Mouse (Mus musculus): Measurements from ENCODE around the gene Ccl7. TPM values are rescaled to one million over a fixed set of nuclear protein-coding genes. Genes with fewer than 3 reads are reported as not detected.

Ccl7 gene
- total RNA-seq, 1 experiment: 6.3 TPM

- in situ Hi-C loops (cut with MboI; ENCODE audit: low sequenced_read_pairs in 2 of 2, unreplicated experiment in 2 of 2): no loop called here
- H3K9me3 ChIP-seq (ENCODE audit: control insufficient read depth, insufficient read depth, low read depth, low read length): no peaks in the 10 kb centered on the region
- no peak overlapping the region for H3K27ac ChIP-seq (ENCODE audit: insufficient read depth, low read depth, low read length, poor library complexity, severe bottlenecking)
- H3K4me3 ChIP-seq (ENCODE audit: insufficient read depth in 1 of 2, low read depth in 1 of 2, low read length in 2 of 2, poor library complexity in 1 of 2, severe bottlenecking in 1 of 2): no peak overlapping the region
- DNase-seq (ENCODE audit: low read depth, low spot score): no peak
- H3K9ac ChIP-seq (ENCODE audit: insufficient read depth, low read depth, low read length, poor library complexity, severe bottlenecking): no peak overlapping the region
- no peak for TF ChIP-seq MAFK (IDR thresholded peaks at IDR 0.05; ENCODE audit: insufficient read depth, low read depth, low read length)
- no peak for TF ChIP-seq ZC3H11A (IDR thresholded peaks at IDR 0.05; ENCODE audit: borderline replicate concordance, low read depth, low read length)
- no peak for TF ChIP-seq CHD2 (IDR thresholded peaks at IDR 0.05; ENCODE audit: low read depth, low read length)
- TF ChIP-seq HCFC1 (IDR thresholded peaks at IDR 0.05; ENCODE audit: borderline replicate concordance, insufficient read depth, low read length): no peak
- no peak for TF ChIP-seq ZNF384 (IDR thresholded peaks at IDR 0.05; ENCODE audit: low read depth, low read length)
- H3K4me1 ChIP-seq (ENCODE audit: control insufficient read depth in 2 of 2, insufficient read depth in 2 of 2, low read length in 2 of 2, poor library complexity in 1 of 2): no peaks in the 10 kb centered on the region
- no peaks in the 10 kb centered on the region for H3K36me3 ChIP-seq (ENCODE audit: control insufficient read depth, insufficient read depth, low read length, poor library complexity, severe bottlenecking)
Observed at GRCm38 (mm10) chr11:82062226-82062625, 16.7 kb downstream of the Ccl7 start.

DNA sequence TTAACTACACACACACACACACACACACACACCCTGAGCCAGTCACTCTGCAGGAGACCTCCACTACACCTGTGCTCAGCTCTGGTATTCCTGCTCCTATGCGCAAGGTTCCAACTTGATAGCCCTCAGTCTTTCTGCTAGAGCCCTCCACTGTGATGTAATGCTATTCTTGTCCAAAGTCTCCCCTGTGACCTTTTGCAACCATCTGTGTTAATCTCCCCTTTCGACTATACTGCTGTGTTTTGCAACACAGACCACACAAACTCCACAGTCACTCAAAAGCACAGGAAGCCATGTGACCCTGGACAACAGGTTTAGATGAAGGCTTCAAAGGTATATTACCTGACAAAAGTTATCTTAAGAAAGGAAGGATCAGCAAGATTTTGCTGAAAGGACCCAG lies 17.9 kb downstream of the Ccl7 start:
- TF ChIP-seq MAFK (IDR thresholded peaks at IDR 0.05; ENCODE audit: insufficient read depth, low read depth, low read length) (no peak), ZC3H11A (IDR thresholded peaks at IDR 0.05; ENCODE audit: borderline replicate concordance, low read depth, low read length) (no peak)
- Histone ChIP-seq H3K27ac (ENCODE audit: insufficient read depth, low read depth, low read length, poor library complexity, severe bottlenecking) (no peak overlapping the region), H3K4me1 (ENCODE audit: control insufficient read depth in 2 of 2, insufficient read depth in 2 of 2, low read length in 2 of 2, poor library complexity in 1 of 2) (no peaks in the 10 kb centered on the region), H3K9ac (ENCODE audit: insufficient read depth, low read depth, low read length, poor library complexity, severe bottlenecking) (no peak overlapping the region), H3K9me3 (ENCODE audit: control insufficient read depth, insufficient read depth, low read depth, low read length) (no peaks in the 10 kb centered on the region), H3K36me3 (ENCODE audit: control insufficient read depth, insufficient read depth, low read length, poor library complexity, severe bottlenecking) (no peaks in the 10 kb centered on the region), H3K4me3 (ENCODE audit: insufficient read depth in 1 of 2, low read depth in 1 of 2, low read length in 2 of 2, poor library complexity in 1 of 2, severe bottlenecking in 1 of 2) (no peak overlapping the region)
- in situ Hi-C loops (cut with MboI; ENCODE audit: low sequenced_read_pairs in 2 of 2, unreplicated experiment in 2 of 2): no loop called here
- no peak for DNase-seq (ENCODE audit: low read depth, low spot score)

DNA sequence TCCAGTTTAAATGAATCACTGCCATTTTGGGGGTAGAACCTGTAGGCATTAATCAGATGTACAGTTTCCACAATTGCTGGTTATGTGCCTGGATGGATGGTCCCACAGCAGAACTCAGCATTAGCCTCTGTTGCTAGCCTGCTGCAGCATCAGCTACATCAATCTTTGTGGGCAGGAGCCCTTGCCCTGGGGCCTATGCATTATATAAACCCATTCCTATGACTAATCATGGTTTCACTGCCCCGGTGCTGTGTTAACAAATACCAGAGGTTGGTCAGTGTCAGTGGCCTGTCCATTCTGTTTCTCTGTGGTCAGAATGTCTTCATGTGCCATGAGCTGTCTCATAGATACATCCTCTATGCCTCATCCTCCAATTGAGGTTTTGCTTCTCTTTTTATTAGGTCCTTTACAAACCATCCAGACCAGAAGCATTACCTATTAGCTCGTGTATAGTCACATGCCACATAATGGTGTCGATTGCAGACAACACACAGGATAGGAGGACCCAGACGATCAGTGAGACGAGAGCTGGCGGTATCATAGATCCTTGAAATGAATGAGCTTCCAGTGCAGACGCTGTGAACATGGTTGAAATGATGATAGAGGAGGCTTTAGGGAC lies 21.6 kb downstream of the Ccl7 start:
- TF ChIP-seq MAFK (IDR thresholded peaks at IDR 0.05; ENCODE audit: insufficient read depth, low read depth, low read length) (no peak), CHD2 (IDR thresholded peaks at IDR 0.05; ENCODE audit: low read depth, low read length) (no peak), HCFC1 (IDR thresholded peaks at IDR 0.05; ENCODE audit: borderline replicate concordance, insufficient read depth, low read length) (no peak), ZNF384 (IDR thresholded peaks at IDR 0.05; ENCODE audit: low read depth, low read length) (no peak), ZC3H11A (IDR thresholded peaks at IDR 0.05; ENCODE audit: borderline replicate concordance, low read depth, low read length) (no peak)
- Histone ChIP-seq H3K4me3 (ENCODE audit: insufficient read depth in 1 of 2, low read depth in 1 of 2, low read length in 2 of 2, poor library complexity in 1 of 2, severe bottlenecking in 1 of 2) (no peak overlapping the region), H3K9ac (ENCODE audit: insufficient read depth, low read depth, low read length, poor library complexity, severe bottlenecking) (no peak overlapping the region), H3K9me3 (ENCODE audit: control insufficient read depth, insufficient read depth, low read depth, low read length) (no peaks in the 10 kb centered on the region), H3K27ac (ENCODE audit: insufficient read depth, low read depth, low read length, poor library complexity, severe bottlenecking) (no peak overlapping the region), H3K4me1 (ENCODE audit: control insufficient read depth in 2 of 2, insufficient read depth in 2 of 2, low read length in 2 of 2, poor library complexity in 1 of 2) (no peaks in the 10 kb centered on the region), H3K36me3 (ENCODE audit: control insufficient read depth, insufficient read depth, low read length, poor library complexity, severe bottlenecking) (no peaks in the 10 kb centered on the region)
- no peak for DNase-seq (ENCODE audit: low read depth, low spot score)
- in situ Hi-C loops (cut with MboI; ENCODE audit: low sequenced_read_pairs in 2 of 2, unreplicated experiment in 2 of 2): no loop called here

- no peak overlapping the region for H3K27ac ChIP-seq (ENCODE audit: insufficient read depth, low read depth, low read length, poor library complexity, severe bottlenecking)
- no peaks in the 10 kb centered on the region for H3K36me3 ChIP-seq (ENCODE audit: control insufficient read depth, insufficient read depth, low read length, poor library complexity, severe bottlenecking)
- DNase-seq (ENCODE audit: low read depth, low spot score): no peak
- no peaks in the 10 kb centered on the region for H3K4me1 ChIP-seq (ENCODE audit: control insufficient read depth in 2 of 2, insufficient read depth in 2 of 2, low read length in 2 of 2, poor library complexity in 1 of 2)
- no peak for TF ChIP-seq MAFK (IDR thresholded peaks at IDR 0.05; ENCODE audit: insufficient read depth, low read depth, low read length)
- TF ChIP-seq HCFC1 (IDR thresholded peaks at IDR 0.05; ENCODE audit: borderline replicate concordance, insufficient read depth, low read length): no peak
- no peak for TF ChIP-seq ZC3H11A (IDR thresholded peaks at IDR 0.05; ENCODE audit: borderline replicate concordance, low read depth, low read length)
- no peak for TF ChIP-seq CHD2 (IDR thresholded peaks at IDR 0.05; ENCODE audit: low read depth, low read length)
- no peak for TF ChIP-seq ZNF384 (IDR thresholded peaks at IDR 0.05; ENCODE audit: low read depth, low read length)
- H3K4me3 ChIP-seq (ENCODE audit: insufficient read depth in 1 of 2, low read depth in 1 of 2, low read length in 2 of 2, poor library complexity in 1 of 2, severe bottlenecking in 1 of 2): no peak overlapping the region
- in situ Hi-C loops (cut with MboI; ENCODE audit: low sequenced_read_pairs in 2 of 2, unreplicated experiment in 2 of 2): no loop called here
- no peak overlapping the region for H3K9ac ChIP-seq (ENCODE audit: insufficient read depth, low read depth, low read length, poor library complexity, severe bottlenecking)
- H3K9me3 ChIP-seq (ENCODE audit: control insufficient read depth, insufficient read depth, low read depth, low read length): no peaks in the 10 kb centered on the region
Observed at GRCm38 (mm10) chr11:82071076-82071475, 25.6 kb downstream of the Ccl7 start.

GRCm38 (mm10) chr11:82072374-82072773 lies 26.9 kb downstream of the Ccl7 start:
- Histone ChIP-seq H3K4me1 (ENCODE audit: control insufficient read depth in 2 of 2, insufficient read depth in 2 of 2, low read length in 2 of 2, poor library complexity in 1 of 2) (no peaks in the 10 kb centered on the region), H3K4me3 (ENCODE audit: insufficient read depth in 1 of 2, low read depth in 1 of 2, low read length in 2 of 2, poor library complexity in 1 of 2, severe bottlenecking in 1 of 2) (no peak overlapping the region), H3K9me3 (ENCODE audit: control insufficient read depth, insufficient read depth, low read depth, low read length) (no peaks in the 10 kb centered on the region), H3K27ac (ENCODE audit: insufficient read depth, low read depth, low read length, poor library complexity, severe bottlenecking) (no peak overlapping the region), H3K36me3 (ENCODE audit: control insufficient read depth, insufficient read depth, low read length, poor library complexity, severe bottlenecking) (no peaks in the 10 kb centered on the region), H3K9ac (ENCODE audit: insufficient read depth, low read depth, low read length, poor library complexity, severe bottlenecking) (no peak overlapping the region)
- no peak for TF ChIP-seq ZNF384 (IDR thresholded peaks at IDR 0.05; ENCODE audit: low read depth, low read length)
- no peak for TF ChIP-seq HCFC1 (IDR thresholded peaks at IDR 0.05; ENCODE audit: borderline replicate concordance, insufficient read depth, low read length)
- TF ChIP-seq ZC3H11A (IDR thresholded peaks at IDR 0.05; ENCODE audit: borderline replicate concordance, low read depth, low read length): no peak
- TF ChIP-seq MAFK (IDR thresholded peaks at IDR 0.05; ENCODE audit: insufficient read depth, low read depth, low read length): no peak
- TF ChIP-seq CHD2 (IDR thresholded peaks at IDR 0.05; ENCODE audit: low read depth, low read length): no peak
- in situ Hi-C loops (cut with MboI; ENCODE audit: low sequenced_read_pairs in 2 of 2, unreplicated experiment in 2 of 2): no loop called here
- DNase-seq (ENCODE audit: low read depth, low spot score): no peak

Data from ES-E14 (cell line).